Mouse (Mus musculus) c-Kit-negative CD71-positive TER-119-positive erythroid progenitor cells, embryonic 14.5 days (primary cell): ENCODE data around the gene Sgms1.

Experiments used
- DNase-seq: peaks from one replicate; pipeline ENCODE4 v3.0.0-alpha.2; 2013; ENCODE audit warnings: low read depth, low spot score

The Sgms1 gene

GRCm38 (mm10) chr19:32292782-32293776 lies 96.4 kb downstream of the Sgms1 start:
- no peak for DNase-seq

- no peak for DNase-seq
Measured at GRCm38 (mm10) chr19:32292067-32292739, 97.3 kb downstream of the Sgms1 start.

- no peak for DNase-seq
Measured at GRCm38 (mm10) chr19:32291130-32291529, 98.4 kb downstream of the Sgms1 start.

GRCm38 (mm10) chr19:32288895-32289294 lies 100.6 kb downstream of the Sgms1 start:
- no peak for DNase-seq

- no peak for DNase-seq
Measured at GRCm38 (mm10) chr19:32287839-32288238, 101.7 kb downstream of the Sgms1 start.

GRCm38 (mm10) chr19:32285455-32285831 lies 104.1 kb downstream of the Sgms1 start:
- DNase-seq, result no peak

GRCm38 (mm10) chr19:32284681-32285454 lies 104.6 kb downstream of the Sgms1 start:
- no peak for DNase-seq

- no peak for DNase-seq
Measured at GRCm38 (mm10) chr19:32281917-32282316, 107.6 kb downstream of the Sgms1 start.

GRCm38 (mm10) chr19:32280380-32280779 lies 109.1 kb downstream of the Sgms1 start:
- no peak for DNase-seq

- no peak for DNase-seq
Measured at GRCm38 (mm10) chr19:32279400-32279799, 110.1 kb downstream of the Sgms1 start.

- no peak for DNase-seq
Measured at GRCm38 (mm10) chr19:32277869-32278268, 111.6 kb downstream of the Sgms1 start.

GRCm38 (mm10) chr19:32277287-32277686 lies 112.2 kb downstream of the Sgms1 start:
- DNase-seq, result no peak

- no peak for DNase-seq
Measured at GRCm38 (mm10) chr19:32276817-32277216, 112.7 kb downstream of the Sgms1 start.

- no peak for DNase-seq
Measured at GRCm38 (mm10) chr19:32276263-32276662, 113.3 kb downstream of the Sgms1 start.

- no peak for DNase-seq
Measured at GRCm38 (mm10) chr19:32275068-32275925, 114.2 kb downstream of the Sgms1 start.

GRCm38 (mm10) chr19:32274145-32274544 lies 115.4 kb downstream of the Sgms1 start:
- DNase-seq, result no peak

- no peak for DNase-seq
Measured at GRCm38 (mm10) chr19:32273714-32274113, 115.8 kb downstream of the Sgms1 start.

- peak; percentile 81 for DNase-seq
Measured at GRCm38 (mm10) chr19:32272475-32273260, 116.8 kb downstream of the Sgms1 start.

- DNase-seq, result peak; percentile 55
Measured at GRCm38 (mm10) chr19:32271455-32272200, 117.9 kb downstream of the Sgms1 start.

- DNase-seq, result no peak
Measured at GRCm38 (mm10) chr19:32269844-32270176, 119.7 kb downstream of the Sgms1 start.
